Mouse (Mus musculus) frontal cortex, postnatal 25 days (tissue): Measurements from ENCODE around the gene Nr2f1.

ENCODE experiments used
- DNase-seq, 2 experiments: peaks; one replicate each; pipeline ENCODE4 v3.0.0; 2022; ENCODE audit warnings: low spot score in 2 of 2

Gene Nr2f1

GRCm38 (mm10) chr13:78179312-78180097 is 20.1 kb downstream of the Nr2f1 start:
- no peak for DNase-seq

- DNase-seq: no peak
Measured at GRCm38 (mm10) chr13:78178771-78179170, 20.8 kb downstream of the Nr2f1 start.

GRCm38 (mm10) chr13:78178021-78178420 is 21.5 kb downstream of the Nr2f1 start:
- DNase-seq: no peak

- DNase-seq: no peak
Measured at GRCm38 (mm10) chr13:78177381-78177950, 22.1 kb downstream of the Nr2f1 start.

- no peak for DNase-seq
Measured at GRCm38 (mm10) chr13:78175821-78176380, 23.7 kb downstream of the Nr2f1 start.

GRCm38 (mm10) chr13:78174891-78175290 is 24.7 kb downstream of the Nr2f1 start:
- no peak for DNase-seq

GRCm38 (mm10) chr13:78174191-78174590 is 25.4 kb downstream of the Nr2f1 start:
- no peak for DNase-seq

GRCm38 (mm10) chr13:78172861-78173260 is 26.7 kb downstream of the Nr2f1 start:
- no peak for DNase-seq

GRCm38 (mm10) chr13:78171984-78172636 is 27.4 kb downstream of the Nr2f1 start:
- DNase-seq: no peak

GRCm38 (mm10) chr13:78171320-78171719 is 28.2 kb downstream of the Nr2f1 start:
- DNase-seq: no peak

- no peak for DNase-seq
Measured at GRCm38 (mm10) chr13:78168166-78168565, 31.4 kb downstream of the Nr2f1 start.

GRCm38 (mm10) chr13:78164941-78165340 is 34.6 kb downstream of the Nr2f1 start:
- DNase-seq: no peak

GRCm38 (mm10) chr13:78163087-78163958 is 36.2 kb downstream of the Nr2f1 start:
- peak; percentile 35 to 59 for DNase-seq

- DNase-seq: no peak
Measured at GRCm38 (mm10) chr13:78162149-78162548, 37.4 kb downstream of the Nr2f1 start.

GRCm38 (mm10) chr13:78157465-78157864 is 42.1 kb downstream of the Nr2f1 start:
- DNase-seq: no peak
